Mouse (Mus musculus) MEL (cell line): ENCODE data around the gene Srgn. TPM values are rescaled to one million over a fixed set of nuclear protein-coding genes. Genes with fewer than 3 reads are reported as not detected.

Experiments used
- DNase-seq: peaks from one replicate; pipeline ENCODE4 v3.0.0; 2011; ENCODE audit warnings: low read depth, low spot score
- H3K27ac ChIP-seq: 2 replicates; pipeline ENCODE4 v1.5.1; 2012; ENCODE audit warnings: low read depth, mild to moderate bottlenecking, control low read depth, low read length, moderate library complexity; ENCODE audit not compliant: control insufficient read depth
- H3K27me3 ChIP-seq, 2 experiments: fragments of 150-350 bp in 1 of 2; sonication (generic) in 1 of 2; 2 replicates each; pipeline ENCODE4 v1.6.1; 2012; ENCODE audit warnings: low read length in 2 of 2, mild to moderate bottlenecking in 2 of 2, improper control_type of control experiment in 1 of 2, moderate library complexity in 1 of 2; ENCODE audit not compliant: insufficient read depth in 2 of 2, control insufficient read depth in 1 of 2
- H3K36me3 ChIP-seq, 2 experiments: 2 replicates each; pipeline ENCODE4 v1.6.1; 2012 to 2014; ENCODE audit warnings: low read length in 2 of 2, improper control_type of control experiment in 1 of 2, inconsistent platforms in 1 of 2, mild to moderate bottlenecking in 1 of 2; ENCODE audit not compliant: insufficient read depth in 2 of 2, control insufficient read depth in 1 of 2
- H3K4me1 ChIP-seq, 2 experiments: fragments of 150-350 bp in 1 of 2; sonication (generic) in 1 of 2; 2 replicates each; pipeline ENCODE4 v1.6.1; 2012; ENCODE audit warnings: low read length in 2 of 2, improper control_type of control experiment in 1 of 2, mild to moderate bottlenecking in 1 of 2; ENCODE audit not compliant: insufficient read depth in 2 of 2, control insufficient read depth in 1 of 2
- H3K4me3 ChIP-seq, 2 experiments: fragments of 150-350 bp in 1 of 2; sonication (generic) in 1 of 2; 2 replicates each; pipeline ENCODE4 v1.5.1; 2012; ENCODE audit warnings: low read depth in 2 of 2, low read length in 2 of 2, mild to moderate bottlenecking in 2 of 2, moderate library complexity in 2 of 2, control low read depth in 1 of 2, improper control_type of control experiment in 1 of 2; ENCODE audit not compliant: control insufficient read depth in 1 of 2, insufficient read depth in 1 of 2
- H3K79me2 ChIP-seq: 2 replicates; pipeline ENCODE4 v1.6.1; 2012; ENCODE audit warnings: mild to moderate bottlenecking, low read length, moderate library complexity; ENCODE audit not compliant: control insufficient read depth, poor library complexity, insufficient read depth
- H3K9ac ChIP-seq: 2 replicates; pipeline ENCODE4 v1.6.1; 2012; ENCODE audit warnings: low read depth, mild to moderate bottlenecking, control low read depth, low read length, moderate library complexity; ENCODE audit not compliant: control insufficient read depth, poor library complexity, severe bottlenecking
- H3K9me3 ChIP-seq: fragments of 150-350 bp; sonication (generic); replicated peaks from 2 replicates; pipeline ENCODE4 v1.6.1; 2012; ENCODE audit warnings: mild to moderate bottlenecking, low read length, improper control_type of control experiment, moderate library complexity; ENCODE audit not compliant: insufficient read depth
- BHLHE40 ChIP-seq: IDR thresholded peaks from 2 replicates; pipeline ENCODE4 v1.6.1; 2012; ENCODE audit warnings: low read depth, mild to moderate bottlenecking, inconsistent platforms, low read length, improper control_type of control experiment, borderline replicate concordance
- CHD1 ChIP-seq: IDR thresholded peaks from 2 replicates; pipeline ENCODE4 v1.6.1; 2012; ENCODE audit warnings: low read depth, mild to moderate bottlenecking, inconsistent platforms, low read length, improper control_type of control experiment
- CHD2 ChIP-seq: IDR thresholded peaks from 2 replicates; pipeline ENCODE4 v1.6.1; 2011; ENCODE audit warnings: low read length, improper control_type of control experiment
- CTCF ChIP-seq, 3 experiments: IDR thresholded peaks in 2 of 3; conservative IDR thresholded peaks in 1 of 3; 2 replicates each; pipeline ENCODE4 v1.5.1; 2011 to 2012; ENCODE audit warnings: low read length in 3 of 3, low read depth in 2 of 3, mild to moderate bottlenecking in 2 of 3, improper control_type of control experiment in 1 of 3, inconsistent platforms in 1 of 3, mixed read lengths in 1 of 3, moderate library complexity in 1 of 3; ENCODE audit not compliant: control insufficient read depth in 1 of 3, insufficient read depth in 1 of 3, poor library complexity in 1 of 3, severe bottlenecking in 1 of 3
- E2F4 ChIP-seq: IDR thresholded peaks from 2 replicates; pipeline ENCODE4 v1.6.1; 2011; ENCODE audit warnings: low read depth, low read length, improper control_type of control experiment, borderline replicate concordance
- ELF1 ChIP-seq: IDR thresholded peaks from 2 replicates; pipeline ENCODE4 v1.6.1; 2014; ENCODE audit warnings: low read depth, mild to moderate bottlenecking, inconsistent platforms, low read length, improper control_type of control experiment, moderate library complexity
- EP300 ChIP-seq, 2 experiments: IDR thresholded peaks; 2 replicates each; pipeline ENCODE4 v1.6.1; 2011; ENCODE audit warnings: improper control_type of control experiment in 2 of 2, low read length in 2 of 2, low read depth in 1 of 2, mild to moderate bottlenecking in 1 of 2
- ETS1 ChIP-seq: IDR thresholded peaks from 2 replicates; pipeline ENCODE4 v1.6.1; 2012; ENCODE audit warnings: low read depth, mild to moderate bottlenecking, inconsistent platforms, low read length, improper control_type of control experiment, moderate library complexity
- GABPA ChIP-seq: IDR thresholded peaks from 2 replicates; pipeline ENCODE4 v1.6.1; 2012; ENCODE audit warnings: low read depth, mild to moderate bottlenecking, inconsistent platforms, low read length, improper control_type of control experiment, moderate library complexity
- GATA1 ChIP-seq: IDR thresholded peaks from 2 replicates; pipeline ENCODE4 v1.6.1; 2011; ENCODE audit warnings: low read depth, low read length, improper control_type of control experiment
- HCFC1 ChIP-seq: IDR thresholded peaks from 2 replicates; pipeline ENCODE4 v1.6.1; 2012; ENCODE audit warnings: low read depth, mild to moderate bottlenecking, inconsistent platforms, low read length, improper control_type of control experiment, moderate library complexity
- JUND ChIP-seq: IDR thresholded peaks from 2 replicates; pipeline ENCODE4 v1.6.1; 2011; ENCODE audit warnings: low read depth, mild to moderate bottlenecking, improper control_type of control experiment, low read length
- KAT2A ChIP-seq: conservative IDR thresholded peaks from 2 replicates; pipeline ENCODE4 v1.6.1; 2012; ENCODE audit warnings: low read depth, low read length, improper control_type of control experiment, inconsistent platforms
- MAFK ChIP-seq: IDR thresholded peaks from 2 replicates; pipeline ENCODE4 v1.6.1; 2011; ENCODE audit warnings: low read depth, mild to moderate bottlenecking, low read length, improper control_type of control experiment, borderline replicate concordance
- MAX ChIP-seq: IDR thresholded peaks from 2 replicates; pipeline ENCODE4 v1.6.1; 2011; ENCODE audit warnings: low read length, improper control_type of control experiment
- MAZ ChIP-seq: IDR thresholded peaks from 2 replicates; pipeline ENCODE4 v1.6.1; 2012; ENCODE audit warnings: low read depth, mild to moderate bottlenecking, inconsistent platforms, low read length, improper control_type of control experiment
- MXI1 ChIP-seq: IDR thresholded peaks from 2 replicates; pipeline ENCODE4 v1.6.1; 2011; ENCODE audit warnings: mild to moderate bottlenecking, low read depth, low read length, improper control_type of control experiment
- MYB ChIP-seq: IDR thresholded peaks from 2 replicates; pipeline ENCODE4 v1.6.1; 2011; ENCODE audit warnings: mild to moderate bottlenecking, low read depth, low read length, improper control_type of control experiment
- MYC ChIP-seq: IDR thresholded peaks from 2 replicates; pipeline ENCODE4 v1.6.1; 2011; ENCODE audit warnings: low read depth, mild to moderate bottlenecking, low read length, improper control_type of control experiment, moderate library complexity
- NELFE ChIP-seq: IDR thresholded peaks from 2 replicates; pipeline ENCODE4 v1.6.1; 2011; ENCODE audit warnings: low read depth, low read length, improper control_type of control experiment
- NRF1 ChIP-seq: IDR thresholded peaks from 2 replicates; pipeline ENCODE4 v1.6.1; 2014; ENCODE audit warnings: low read depth, mild to moderate bottlenecking, inconsistent platforms, low read length, improper control_type of control experiment, moderate library complexity; ENCODE audit not compliant: poor library complexity, insufficient read depth, severe bottlenecking
- POLR2A ChIP-seq, 2 experiments: IDR thresholded peaks; 2 replicates each; pipeline ENCODE4 v1.6.1; 2011 to 2012; ENCODE audit warnings: low read length in 2 of 2, mild to moderate bottlenecking in 2 of 2, control low read depth in 1 of 2, improper control_type of control experiment in 1 of 2, low read depth in 1 of 2, moderate library complexity in 1 of 2; ENCODE audit not compliant: control insufficient read depth in 1 of 2, insufficient read depth in 1 of 2, poor library complexity in 1 of 2
- POLR2AphosphoS2 ChIP-seq: IDR thresholded peaks from 2 replicates; pipeline ENCODE4 v1.6.1; 2011; ENCODE audit warnings: low read length, improper control_type of control experiment
- POLR2AphosphoS5 ChIP-seq: IDR thresholded peaks from 2 replicates; pipeline ENCODE4 v1.6.1; 2012; ENCODE audit warnings: low read depth, borderline replicate concordance, mild to moderate bottlenecking, inconsistent platforms, low read length, moderate library complexity, mixed read lengths
- RAD21 ChIP-seq: IDR thresholded peaks from 2 replicates; pipeline ENCODE4 v1.6.1; 2011; ENCODE audit warnings: mild to moderate bottlenecking, low read depth, low read length, improper control_type of control experiment
- RCOR1 ChIP-seq: IDR thresholded peaks from 2 replicates; pipeline ENCODE4 v1.6.1; 2012; ENCODE audit warnings: low read depth, mild to moderate bottlenecking, inconsistent platforms, low read length, improper control_type of control experiment
- SMC3 ChIP-seq: IDR thresholded peaks from 2 replicates; pipeline ENCODE4 v1.6.1; 2011; ENCODE audit warnings: low read depth, low read length, improper control_type of control experiment
- TAL1 ChIP-seq: IDR thresholded peaks from 2 replicates; pipeline ENCODE4 v1.6.1; 2012; ENCODE audit warnings: mild to moderate bottlenecking, inconsistent platforms, low read length, moderate library complexity, mixed read lengths
- TBP ChIP-seq: IDR thresholded peaks from 2 replicates; pipeline ENCODE4 v1.8.0; 2011; ENCODE audit warnings: low read depth, low read length, improper control_type of control experiment
- TCF12 ChIP-seq: IDR thresholded peaks from 2 replicates; pipeline ENCODE4 v1.6.1; 2014; ENCODE audit warnings: low read depth, mild to moderate bottlenecking, inconsistent platforms, low read length, improper control_type of control experiment, moderate library complexity
- UBTF ChIP-seq: IDR thresholded peaks from 2 replicates; pipeline ENCODE4 v1.6.1; 2012; ENCODE audit warnings: low read depth, mild to moderate bottlenecking, inconsistent platforms, low read length, improper control_type of control experiment, moderate library complexity, borderline replicate concordance; ENCODE audit not compliant: insufficient read depth
- USF2 ChIP-seq, 2 experiments: IDR thresholded peaks; 2 replicates each; pipeline ENCODE4 v1.6.1; 2011 to 2012; ENCODE audit warnings: improper control_type of control experiment in 2 of 2, low read length in 2 of 2, borderline replicate concordance in 1 of 2, inconsistent platforms in 1 of 2, low read depth in 1 of 2, mild to moderate bottlenecking in 1 of 2; ENCODE audit not compliant: insufficient read depth in 1 of 2
- ZKSCAN1 ChIP-seq: IDR thresholded peaks from 2 replicates; pipeline ENCODE4 v1.6.1; 2012; ENCODE audit warnings: low read depth, mild to moderate bottlenecking, inconsistent platforms, low read length, improper control_type of control experiment, moderate library complexity
- ZMIZ1 ChIP-seq: IDR thresholded peaks from 2 replicates; pipeline ENCODE4 v1.6.1; 2012; ENCODE audit warnings: low read depth, mild to moderate bottlenecking, inconsistent platforms, low read length, improper control_type of control experiment, moderate library complexity
- ZNF384 ChIP-seq: IDR thresholded peaks from 2 replicates; pipeline ENCODE4 v1.6.1; 2012; ENCODE audit warnings: low read depth, mild to moderate bottlenecking, inconsistent platforms, low read length, improper control_type of control experiment
- polyA plus RNA-seq, 2 experiments: library from polyadenylated mRNA; stranded (reverse) in 1 of 2; unstranded in 1 of 2; fragments of >175 nt in 1 of 2; fragments of >200 nt in 1 of 2; gene quantifications; 2 replicates each; pipeline versions ENCODE4 v1.2.1 to v1.2.4; 2012; ENCODE audit warnings: low replicate concordance in 2 of 2, low read depth in 1 of 2; ENCODE audit not compliant: insufficient read length in 2 of 2, insufficient read depth in 1 of 2, missing spikeins in 1 of 2
- total RNA-seq: library from RNA; depleted of rRNA; stranded (reverse); fragments of 300-350 nt; gene quantifications from 2 replicates; pipeline ENCODE4 v1.2.3, GENCODE M21; 2012

The Srgn gene
- total and polyA plus RNA-seq, 3 experiments: 164 to 217 TPM; not detected in 1

DNA sequence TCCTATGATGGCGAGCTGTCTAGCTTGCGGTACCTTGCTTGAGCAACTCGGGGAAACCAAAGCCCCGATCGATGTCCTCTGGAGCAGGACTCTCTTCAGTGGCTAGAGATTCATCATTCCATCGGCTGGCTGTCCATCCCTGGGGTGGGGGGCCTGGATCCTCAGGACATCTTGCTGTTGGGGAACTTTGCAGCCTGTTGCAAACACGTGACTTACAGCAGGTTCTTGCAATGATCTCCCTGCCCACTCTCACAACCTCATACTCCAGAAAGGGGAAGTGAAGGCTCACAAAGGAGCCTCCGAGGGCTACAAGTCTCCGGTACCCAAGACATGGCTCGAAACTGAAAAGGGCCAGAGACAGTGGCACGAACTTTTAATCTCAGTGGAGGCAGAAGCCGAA is 14.2 kb upstream of the Srgn start (continued):
- peak; percentile 24 to 33; a peak in 1 of 4 replicates for TF ChIP-seq EP300 (IDR thresholded peaks at IDR 0.05; ENCODE audit: low read depth in 1 of 2, low read length in 2 of 2)
- TF ChIP-seq ZNF384: no peak

DNA sequence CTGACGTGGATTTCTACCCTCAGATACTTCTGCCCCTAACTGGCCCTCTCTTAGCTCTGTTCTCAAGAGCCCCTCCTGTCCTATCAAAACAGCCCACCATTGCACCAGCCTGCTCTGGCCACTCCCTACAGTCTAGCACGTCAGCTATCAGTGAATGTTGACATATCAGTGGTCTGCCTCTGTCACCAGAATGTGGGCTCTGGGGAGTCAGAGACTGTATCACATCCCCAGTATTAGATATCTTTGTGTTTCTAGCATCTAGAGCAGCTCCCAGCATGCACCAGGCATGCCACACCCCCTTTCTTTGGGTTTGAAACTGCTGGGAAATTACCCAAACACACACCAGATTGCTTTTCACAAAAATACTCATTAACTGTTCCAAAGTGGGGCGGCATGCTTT is 13.5 kb upstream of the Srgn start:
- Histone ChIP-seq H3K9ac (peak overlapping the region; percentile 86), H3K9me3 (no peaks in the 10 kb centered on the region), H3K4me1 (peaks cover 6 to 32% of the 10 kb centered on the region in 2 experiments), H3K27ac (peak overlapping the region; percentile 98), H3K79me2 (no peaks in the 10 kb centered on the region; the same call in 1 of the 2 replicates), H3K27me3 (no peaks in the 10 kb centered on the region), H3K36me3 (peaks cover 0 to 16% of the 10 kb centered on the region in 2 experiments; a peak in 2 of 4 replicates), H3K4me3 (peak overlapping the region; percentile 47 to 57)
- DNase-seq: peak; percentile 91
- no peak for TF ChIP-seq MYC
- TF ChIP-seq GATA1: peak; percentile 79; the same call in 1 of the 2 replicates
- no peak for TF ChIP-seq CHD2
- no peak for TF ChIP-seq MAX
- TF ChIP-seq NRF1: no peak
- TF ChIP-seq MAZ: peak; percentile 71
- peak; percentile 57; the same call in 1 of the 2 replicates for TF ChIP-seq HCFC1
- no peak for TF ChIP-seq KAT2A
- no peak for TF ChIP-seq ELF1
- no peak; the same call in 1 of the 2 replicates for TF ChIP-seq CHD1
- TF ChIP-seq RAD21: no peak
- no peak for TF ChIP-seq UBTF
- TF ChIP-seq MXI1: peak; percentile 49; the same call in 1 of the 2 replicates
- TF ChIP-seq POLR2AphosphoS5: no peak
- TF ChIP-seq TCF12: peak; percentile 71
- TF ChIP-seq CTCF (IDR thresholded peaks at IDR 0.05 in 2 of 3, conservative IDR thresholded peaks at IDR 0.05 in 1 of 3; ENCODE audit: control insufficient read depth in 1 of 3, insufficient read depth in 1 of 3, low read depth in 2 of 3, low read length in 3 of 3, poor library complexity in 1 of 3, severe bottlenecking in 1 of 3): no peak
- TF ChIP-seq ZKSCAN1: no peak
- TF ChIP-seq BHLHE40: 0 out of 2 replicates have a peak, but pooled peaks have one; percentile 11
- peak; percentile 23; the same call in 1 of the 2 replicates for TF ChIP-seq NELFE
- no peak for TF ChIP-seq SMC3
- no peak for TF ChIP-seq MAFK
- TF ChIP-seq JUND: no peak
- TF ChIP-seq TBP: peak; percentile 60
- peak; percentile 90 for TF ChIP-seq ETS1
- TF ChIP-seq GABPA: no peak
- TF ChIP-seq POLR2A (IDR thresholded peaks at IDR 0.05; ENCODE audit: control insufficient read depth in 1 of 2, insufficient read depth in 1 of 2, low read depth in 1 of 2, low read length in 2 of 2, poor library complexity in 1 of 2): peak in 1 of 2 experiments; percentile 35; a peak in 2 of 4 replicates
- TF ChIP-seq USF2 (IDR thresholded peaks at IDR 0.05; ENCODE audit: borderline replicate concordance in 1 of 2, insufficient read depth in 1 of 2, low read depth in 1 of 2, low read length in 2 of 2): no peak
- peak; percentile 35 for TF ChIP-seq RCOR1
- TF ChIP-seq POLR2AphosphoS2: no peak
- TF ChIP-seq MYB: no peak
- TF ChIP-seq ZMIZ1: peak; percentile 33; the same call in 1 of the 2 replicates
- TF ChIP-seq ZNF384: no peak
- no peak for TF ChIP-seq E2F4
- no peak for TF ChIP-seq TAL1
